Mouse (Mus musculus) layer of hippocampus, adult 9-11 months (tissue): Measurements from ENCODE around the gene Smarcc1.
A peak's percentile ranks its signal among the peaks of the same experiment; 100 is the strongest.
"Not testable (repeated sequence)": the region's sequence is repeated elsewhere in the genome, so short reads cannot be mapped to it uniquely, and the experiment has no call there.

Source experiments
- DNase-seq: peaks from one replicate; pipeline ENCODE4 v3.0.0; 2022

Gene Smarcc1

DNA sequence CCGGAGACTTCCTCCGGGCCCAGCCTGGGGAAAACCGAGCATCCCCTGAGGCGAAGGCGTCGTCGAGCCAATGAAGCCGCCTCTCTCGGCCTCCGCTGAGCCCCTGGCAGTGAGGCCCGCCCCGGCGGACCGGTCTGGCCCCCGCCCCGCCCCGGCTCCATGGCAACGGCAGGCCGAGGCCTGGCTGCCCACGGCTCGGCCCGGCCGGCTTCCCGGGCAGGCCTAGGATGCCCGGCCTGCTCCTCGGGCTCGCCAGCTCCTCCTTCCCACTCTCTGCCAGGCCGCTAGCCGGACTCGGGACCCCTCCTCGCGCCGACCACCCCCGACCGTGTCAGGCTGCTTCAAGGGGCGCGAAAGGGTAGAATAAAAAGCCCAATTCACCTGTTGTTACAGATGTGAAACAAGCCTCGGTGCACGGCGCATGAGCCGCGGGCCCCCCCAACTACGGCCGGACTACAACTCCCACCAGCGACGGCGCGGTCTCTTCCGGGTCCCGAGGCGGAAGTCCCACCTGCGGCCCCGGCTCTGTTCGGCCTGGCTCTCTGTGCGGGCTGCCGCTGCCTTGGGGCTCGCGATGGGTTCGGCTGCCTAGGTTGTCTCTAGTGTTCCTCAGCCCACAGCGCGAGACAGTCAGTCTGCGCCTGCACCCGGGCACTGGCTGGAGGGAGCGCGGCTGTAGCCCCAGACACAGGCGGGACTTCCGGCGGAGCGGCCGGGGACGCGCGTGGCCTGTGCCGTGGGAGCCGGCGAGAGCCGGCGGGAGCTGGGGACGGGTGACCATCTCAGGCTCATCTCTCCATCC lies at the start of gene Smarcc1:
Gene Smarcc1 (plus strand): TSS at position 732 of the 802 bp plus-strand sequence.
- peak; percentile 88 for DNase-seq

DNA sequence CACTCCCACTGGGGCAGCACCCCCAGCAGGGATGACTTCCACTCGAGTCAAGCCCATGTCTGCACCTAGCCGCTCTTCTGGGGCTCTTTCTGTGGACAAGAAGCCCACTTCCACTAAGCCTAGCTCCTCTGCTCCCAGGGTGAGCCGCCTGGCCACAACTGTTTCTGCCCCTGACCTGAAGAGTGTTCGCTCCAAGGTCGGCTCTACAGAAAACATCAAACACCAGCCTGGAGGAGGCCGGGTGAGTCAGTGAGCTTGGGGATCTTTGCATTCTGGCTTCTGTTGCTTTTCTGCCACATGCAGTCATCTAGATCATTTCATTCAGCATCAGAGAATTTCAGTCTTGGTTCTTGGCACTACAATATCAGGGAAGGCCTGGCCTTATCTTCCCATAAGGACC lies 48.8 kb upstream of the Smarcc1 start:
- no peak for DNase-seq

DNA sequence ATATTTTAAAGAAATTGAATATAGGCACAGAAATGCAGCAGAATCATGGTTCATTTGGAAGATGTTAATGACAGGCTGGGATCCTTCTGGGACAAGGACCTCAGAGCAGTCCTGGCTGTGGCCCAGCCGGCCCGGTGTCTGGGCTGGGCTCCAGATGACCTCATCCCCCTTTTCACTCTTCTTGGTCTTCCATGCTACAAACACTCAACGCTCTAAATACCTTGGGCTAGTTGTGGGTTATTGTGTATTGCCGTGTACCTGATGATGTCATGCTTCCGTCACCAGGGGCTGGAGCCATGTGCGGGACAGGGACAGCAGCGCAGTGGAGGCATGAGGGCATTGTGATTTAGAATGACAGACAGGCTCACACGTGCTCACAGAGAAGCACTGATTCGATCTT lies 47.1 kb upstream of the Smarcc1 start:
- DNase-seq, result no peak

DNA sequence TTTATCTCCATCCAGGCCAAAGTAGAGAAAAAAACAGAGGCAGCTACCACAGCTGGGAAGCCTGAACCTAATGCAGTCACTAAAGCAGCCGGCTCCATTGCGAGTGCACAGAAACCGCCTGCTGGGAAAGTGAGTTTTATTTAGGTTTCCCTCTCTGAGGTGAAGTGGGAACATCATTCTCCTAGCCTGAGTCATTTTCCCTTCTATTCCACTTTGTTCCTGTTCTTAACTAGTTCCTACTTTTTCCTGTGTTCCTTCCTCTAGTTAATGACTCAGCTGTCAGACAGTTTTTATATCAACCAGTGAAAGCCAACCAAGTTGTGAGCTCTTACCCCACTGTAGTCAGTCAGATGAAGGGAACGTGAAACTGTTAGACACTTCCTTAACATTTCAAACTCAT lies 46.5 kb upstream of the Smarcc1 start:
- DNase-seq, result no peak

DNA sequence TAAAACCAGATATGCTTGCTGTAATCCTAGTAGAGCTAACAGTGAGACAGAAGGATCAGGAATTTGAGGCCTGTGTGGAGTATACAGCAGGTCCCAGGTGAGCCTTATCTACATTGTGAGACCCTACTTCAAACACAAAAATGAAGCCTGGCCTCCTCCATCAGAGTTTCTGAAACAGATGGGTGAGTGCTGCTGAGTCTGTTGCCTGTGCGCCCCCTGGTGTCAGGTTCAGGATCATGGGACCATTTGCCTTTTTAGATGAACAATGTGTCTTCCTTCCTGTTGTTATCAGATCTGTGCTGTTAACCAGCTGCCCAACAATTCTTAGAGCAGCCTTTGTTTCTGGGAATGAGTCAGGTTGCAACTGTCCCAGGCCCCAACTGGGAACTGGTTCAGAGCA lies 45.7 kb upstream of the Smarcc1 start:
- DNase-seq, result peak; percentile 86

DNA sequence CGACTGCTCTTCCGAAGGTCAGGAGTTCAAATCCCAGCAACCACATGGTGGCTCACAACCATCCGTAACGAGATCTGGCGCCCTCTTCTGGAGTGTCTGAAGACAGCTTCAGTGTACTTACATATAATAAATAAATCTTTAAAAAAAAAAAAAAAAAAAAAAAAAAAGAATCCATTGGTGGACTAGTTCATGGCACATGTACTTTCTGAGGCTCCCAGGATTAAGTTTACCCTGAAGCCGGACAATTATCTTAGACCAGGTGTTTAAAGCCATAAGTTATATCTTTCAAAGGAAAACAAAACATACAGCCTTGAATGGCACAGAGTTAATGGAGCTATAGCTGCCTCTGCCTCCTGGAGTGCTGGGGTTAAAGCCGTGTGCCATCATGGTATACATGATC lies 41.0 kb upstream of the Smarcc1 start:
- DNase-seq, result not testable (repeated sequence)

DNA sequence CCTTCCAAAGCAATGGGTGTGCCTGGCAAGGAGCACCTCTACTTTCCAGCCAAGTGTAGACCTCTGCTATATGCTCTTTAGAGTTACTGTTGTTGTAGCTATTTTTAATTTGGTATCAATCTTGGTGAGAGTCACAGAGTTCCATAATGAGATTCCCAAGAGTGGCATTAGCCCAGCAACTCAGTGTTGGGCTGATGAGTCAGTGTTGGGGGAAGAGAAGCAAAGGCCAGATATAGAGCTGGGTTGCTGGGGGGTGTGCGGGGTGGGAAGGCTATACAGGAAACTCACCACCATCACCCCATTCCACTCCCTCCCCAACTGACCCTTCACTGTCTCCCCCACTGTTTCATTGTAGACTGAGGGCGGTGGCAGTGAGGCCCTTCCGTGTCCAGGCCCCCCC lies 36.4 kb upstream of the Smarcc1 start:
- DNase-seq, result no peak

DNA sequence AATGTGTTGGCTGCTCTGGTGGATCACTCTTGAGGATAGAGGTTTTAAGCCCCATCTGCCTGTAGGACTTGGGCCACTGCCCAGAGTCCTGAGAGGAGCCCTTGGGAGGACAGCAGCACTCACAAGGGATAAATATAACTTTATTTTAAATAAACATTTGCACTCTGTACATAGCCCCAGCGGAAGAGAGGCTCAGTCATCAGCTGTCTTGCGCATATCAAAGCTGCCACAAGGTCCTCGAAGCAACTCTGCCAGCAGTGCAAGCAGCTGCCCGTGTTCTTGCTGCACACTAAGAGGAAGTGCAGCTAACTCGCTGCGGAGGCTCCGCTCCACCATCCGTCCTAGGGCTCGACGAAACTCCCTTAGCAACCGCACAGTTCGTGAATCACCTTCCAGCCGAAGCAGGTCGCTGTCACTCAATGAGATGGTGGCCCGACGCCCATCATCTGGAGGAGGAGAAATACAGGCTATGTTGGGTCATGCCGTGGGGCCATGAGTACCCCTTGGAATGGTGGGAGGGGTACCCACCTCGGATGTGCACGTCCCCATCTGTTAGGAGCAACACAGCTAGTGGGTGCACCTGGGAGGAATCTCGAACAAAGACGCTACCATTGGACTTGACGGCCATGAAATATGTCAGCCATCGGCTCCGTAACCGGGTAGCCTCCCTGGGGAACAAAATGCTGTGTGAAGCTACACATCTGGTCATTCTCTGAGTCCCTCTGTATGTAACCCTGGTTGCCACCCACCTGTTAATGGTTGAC lies 33.1 kb upstream of the Smarcc1 start:
- DNase-seq, result peak; percentile 42

DNA sequence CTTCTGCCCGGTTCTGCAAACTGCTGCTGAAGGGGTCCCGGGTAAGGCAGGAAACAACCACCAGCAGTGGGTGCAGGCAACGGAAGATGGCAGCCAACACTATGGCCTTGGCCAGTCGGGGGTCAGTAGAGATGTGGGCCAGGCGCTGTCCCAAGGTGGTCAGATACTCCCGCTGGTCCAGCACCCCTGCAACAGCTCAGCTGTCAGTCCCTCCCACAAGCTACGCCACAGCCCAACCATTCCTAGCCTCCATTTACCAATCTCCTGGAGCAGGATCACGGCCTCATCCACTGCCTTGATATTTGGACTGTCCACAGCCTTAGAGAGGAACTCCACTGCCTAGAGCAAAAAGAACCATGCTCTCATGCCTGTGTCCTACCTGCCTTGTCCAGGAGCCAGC lies 31.8 kb upstream of the Smarcc1 start:
- no peak for DNase-seq

DNA sequence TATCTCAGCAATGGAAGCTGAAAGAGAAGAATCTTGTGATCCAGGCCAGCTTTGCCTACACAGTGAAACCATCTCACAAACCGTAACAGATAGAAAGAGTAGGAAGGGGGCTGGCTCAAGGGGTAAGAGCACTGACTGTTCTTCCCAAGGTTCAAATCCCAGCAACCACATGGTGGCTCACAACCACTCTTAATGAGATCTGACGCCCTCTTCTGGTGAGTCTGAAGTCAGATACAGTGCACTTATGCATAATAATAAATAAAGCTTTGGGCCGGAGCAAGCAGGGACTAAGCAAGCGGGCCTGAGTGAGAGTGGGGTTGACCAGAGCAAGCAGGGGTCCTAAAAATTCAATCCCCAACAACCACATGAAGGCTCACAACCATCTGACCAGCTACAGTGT lies 24.2 kb upstream of the Smarcc1 start:
- DNase-seq, result no peak

DNA sequence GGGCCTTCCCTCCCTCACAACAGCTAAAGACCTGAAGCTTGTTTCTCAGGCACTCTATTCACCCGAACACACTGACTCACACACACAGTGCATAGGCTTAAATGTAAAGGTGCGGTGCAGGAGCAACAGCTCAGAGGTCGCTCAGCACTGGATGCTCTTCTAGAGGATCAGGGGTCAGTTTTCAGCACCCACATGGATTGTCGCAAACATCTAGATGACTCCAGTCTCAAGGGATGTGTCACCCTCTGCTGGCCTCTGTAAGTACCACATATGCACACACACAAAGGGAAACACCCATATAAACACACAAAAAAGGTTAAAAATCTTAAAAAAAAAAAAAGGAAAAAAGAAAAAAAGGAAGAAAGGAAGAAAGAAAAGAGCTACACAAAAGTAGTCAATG lies 22.7 kb upstream of the Smarcc1 start:
- DNase-seq, result no peak

DNA sequence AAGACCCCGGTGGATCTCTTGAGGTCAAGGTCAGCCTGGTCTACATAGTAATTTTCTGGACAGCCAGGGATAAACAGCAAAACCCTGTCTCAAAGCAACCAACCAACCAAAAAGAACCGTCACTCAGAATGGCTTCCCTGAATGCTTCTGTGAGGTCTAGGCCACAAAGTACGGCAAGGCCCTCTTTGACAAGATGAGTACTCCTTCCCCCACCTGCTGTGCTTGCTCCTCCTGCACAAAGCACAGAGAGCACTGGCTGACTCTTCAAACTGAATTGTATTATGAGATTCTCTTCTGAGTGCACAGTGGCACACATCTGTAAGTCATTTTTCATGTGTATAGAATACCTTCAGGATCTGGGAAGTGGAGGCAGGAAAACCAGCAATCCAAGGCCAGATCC lies 19.7 kb upstream of the Smarcc1 start:
- DNase-seq, result no peak

DNA sequence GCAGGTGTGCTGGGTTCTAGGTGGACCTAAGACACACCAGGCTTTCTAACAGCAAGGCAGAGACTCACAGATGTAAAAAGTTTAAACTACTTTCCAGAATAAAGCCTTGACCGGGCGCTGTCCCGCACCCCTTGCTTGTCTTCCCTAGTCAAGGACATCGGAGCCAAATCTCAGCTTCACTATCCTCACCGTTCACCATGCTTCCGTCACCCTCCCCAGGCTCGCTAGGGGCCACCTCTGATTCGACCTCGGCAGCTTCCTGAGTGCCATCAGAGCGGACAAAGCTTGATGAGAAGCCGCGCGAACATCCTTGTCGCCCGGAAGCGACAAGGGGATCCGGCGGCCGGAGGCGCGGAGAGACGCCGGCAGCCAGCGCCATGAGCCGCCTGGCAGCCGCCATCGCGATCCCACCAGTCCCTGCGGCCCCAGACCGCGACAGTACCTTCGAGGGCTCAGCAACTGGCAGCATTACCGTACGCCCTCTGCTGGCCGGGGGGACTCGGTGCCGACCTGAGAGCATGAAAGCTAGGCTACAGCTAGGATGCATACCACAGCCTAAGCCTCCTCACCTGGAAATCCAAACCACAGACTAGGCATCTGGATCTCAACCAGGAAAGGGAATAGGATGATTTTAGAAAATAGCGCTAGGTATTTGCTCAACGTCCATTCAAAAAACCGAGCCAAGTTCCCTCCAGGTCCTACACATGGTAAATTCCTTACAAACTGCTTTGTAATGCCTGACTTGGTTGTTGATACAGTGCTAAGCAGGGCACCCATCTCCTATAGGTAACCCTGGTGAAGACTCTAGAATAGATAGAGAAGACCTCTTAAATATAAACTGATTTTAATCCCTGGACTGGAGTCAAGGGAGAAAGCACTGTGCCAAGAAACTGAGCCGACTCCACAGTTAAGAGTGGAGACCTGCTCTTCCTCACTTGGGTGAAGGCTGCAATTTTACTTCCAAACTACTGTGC lies 16.6 kb upstream of the Smarcc1 start:
- DNase-seq, result peak; percentile 91

DNA sequence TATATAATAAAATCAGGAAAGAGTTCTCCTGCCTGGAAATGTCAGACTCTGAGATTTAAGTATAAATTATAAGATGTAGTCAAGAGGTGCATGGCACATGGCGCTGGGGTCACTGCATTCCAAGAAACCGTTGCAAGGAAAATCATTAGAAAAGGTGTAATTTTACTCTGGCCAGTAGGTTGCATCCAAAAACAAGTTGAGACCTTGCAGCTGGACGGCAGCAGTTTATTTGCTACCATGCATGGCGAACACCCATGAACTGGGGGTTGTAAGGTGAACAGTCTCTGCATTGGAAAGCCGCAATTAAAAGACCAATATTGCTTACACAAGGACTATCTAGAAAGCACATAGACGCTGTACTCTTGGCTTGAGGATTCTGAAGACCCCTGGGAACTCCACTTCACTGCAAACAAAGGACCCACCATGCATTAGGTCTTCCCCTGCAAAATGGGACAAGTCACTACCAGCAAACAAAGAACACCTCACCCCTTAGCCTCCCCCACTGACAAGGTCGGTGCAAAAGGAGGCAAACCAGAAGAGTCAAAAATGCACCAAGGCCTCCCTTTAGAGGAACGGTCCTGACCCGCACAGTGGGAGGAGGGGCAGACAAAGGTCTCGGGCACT lies 1.0 kb upstream of the Smarcc1 start:
- DNase-seq, result no peak

DNA sequence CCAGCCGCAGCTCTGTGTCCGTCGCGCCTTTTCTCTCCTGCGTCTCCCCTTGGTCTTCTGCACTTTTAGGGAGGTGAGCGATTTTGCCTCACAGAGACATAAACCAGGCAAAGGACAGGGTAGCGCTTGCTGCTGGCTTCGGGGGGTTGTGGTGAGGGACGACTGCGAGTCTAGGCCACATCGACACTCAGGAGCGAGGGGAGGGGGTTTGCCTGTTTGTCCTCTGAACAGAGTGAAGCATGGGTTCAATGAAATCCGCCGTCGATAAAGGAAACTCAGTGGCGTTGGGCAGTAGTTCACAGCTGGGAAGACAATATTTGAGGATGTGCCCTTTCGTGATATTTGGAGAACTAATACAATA lies 251 bp downstream of the Smarcc1 start, which contains the start of gene Dhx30:
Gene Dhx30 (minus strand): TSS at position 52 of the 361 bp plus-strand sequence.
- no peak for DNase-seq

DNA sequence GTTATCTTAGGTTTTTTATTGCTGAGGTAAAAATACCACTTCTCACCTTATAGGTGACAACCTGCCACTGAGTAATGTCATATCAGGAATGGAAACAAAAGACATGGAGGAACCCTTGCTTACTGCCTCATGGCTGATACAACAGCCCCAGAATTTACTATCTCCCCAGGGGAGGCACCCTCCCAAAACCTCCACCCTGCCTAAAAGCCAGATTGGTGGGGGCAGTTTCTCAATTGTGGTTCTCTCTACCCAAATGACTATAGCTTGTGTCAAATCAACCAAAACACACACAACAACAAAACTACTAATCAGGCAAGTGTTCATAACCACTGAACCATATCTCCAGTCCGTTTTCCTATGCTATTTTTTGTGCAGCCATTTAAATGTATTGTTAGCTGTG lies 741 bp downstream of the Smarcc1 start:
- DNase-seq, result no peak

DNA sequence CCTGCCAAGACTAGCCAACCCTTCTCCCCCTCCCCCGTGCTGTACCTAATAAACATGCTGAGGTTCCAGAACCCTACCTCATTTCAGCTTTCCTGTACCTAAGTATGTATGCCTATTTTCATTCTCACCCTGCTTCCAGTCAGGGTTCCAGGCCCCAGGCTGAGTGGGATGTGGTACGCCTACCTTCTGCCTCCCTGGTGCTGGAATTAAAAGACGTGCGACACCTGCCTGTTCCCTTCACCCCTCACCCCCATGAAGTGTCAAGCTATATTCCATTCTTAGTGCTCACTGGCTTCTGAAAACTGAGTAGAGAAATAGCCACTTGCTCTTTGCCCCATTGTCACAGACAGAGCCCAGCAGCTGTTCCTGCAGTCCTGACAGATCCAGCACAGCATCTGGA lies 3.9 kb downstream of the Smarcc1 start:
- DNase-seq, result no peak

DNA sequence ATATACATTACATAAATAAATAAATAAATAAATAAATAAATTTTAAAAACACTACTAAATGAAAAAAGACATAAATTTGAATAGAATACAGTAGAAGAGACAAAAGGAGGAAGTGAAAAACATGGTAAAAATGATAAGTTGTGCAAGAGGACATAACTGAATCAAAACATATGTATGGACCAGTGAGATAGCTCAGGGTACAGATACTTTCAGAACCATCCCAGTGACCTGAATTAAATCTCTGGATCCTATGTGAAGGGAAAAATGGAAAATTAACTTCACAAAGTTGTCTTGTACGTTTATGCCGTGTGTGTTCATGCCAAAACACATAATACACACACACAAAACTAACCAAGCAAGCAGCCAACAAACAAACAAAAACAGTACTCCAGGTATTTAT lies 5.8 kb downstream of the Smarcc1 start:
- DNase-seq, result no peak

DNA sequence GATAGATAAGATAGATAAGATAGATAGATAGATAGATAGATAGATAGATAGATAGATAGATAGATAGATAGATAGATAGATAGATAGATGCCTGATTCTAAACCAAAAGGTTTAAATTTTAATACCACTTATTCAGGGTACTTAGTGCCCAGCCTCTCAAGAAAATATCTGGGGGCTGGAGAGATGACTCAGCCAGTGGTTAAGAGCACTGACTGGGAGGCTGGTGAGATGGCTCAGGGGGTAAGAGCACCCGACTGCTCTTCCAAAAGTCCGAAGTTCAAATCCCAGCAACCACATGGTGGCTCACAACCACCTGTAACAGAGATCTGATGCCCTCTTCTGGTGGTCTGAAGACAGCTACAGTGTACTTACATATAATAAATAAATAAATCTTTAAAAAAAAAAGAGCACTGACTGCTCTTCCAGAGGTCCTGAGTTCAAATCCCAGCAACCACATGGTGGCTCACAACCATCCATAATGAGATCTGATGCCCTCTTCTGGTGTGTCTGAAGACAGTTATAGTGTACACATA lies 6.6 kb downstream of the Smarcc1 start:
- DNase-seq, result not testable (repeated sequence)

DNA sequence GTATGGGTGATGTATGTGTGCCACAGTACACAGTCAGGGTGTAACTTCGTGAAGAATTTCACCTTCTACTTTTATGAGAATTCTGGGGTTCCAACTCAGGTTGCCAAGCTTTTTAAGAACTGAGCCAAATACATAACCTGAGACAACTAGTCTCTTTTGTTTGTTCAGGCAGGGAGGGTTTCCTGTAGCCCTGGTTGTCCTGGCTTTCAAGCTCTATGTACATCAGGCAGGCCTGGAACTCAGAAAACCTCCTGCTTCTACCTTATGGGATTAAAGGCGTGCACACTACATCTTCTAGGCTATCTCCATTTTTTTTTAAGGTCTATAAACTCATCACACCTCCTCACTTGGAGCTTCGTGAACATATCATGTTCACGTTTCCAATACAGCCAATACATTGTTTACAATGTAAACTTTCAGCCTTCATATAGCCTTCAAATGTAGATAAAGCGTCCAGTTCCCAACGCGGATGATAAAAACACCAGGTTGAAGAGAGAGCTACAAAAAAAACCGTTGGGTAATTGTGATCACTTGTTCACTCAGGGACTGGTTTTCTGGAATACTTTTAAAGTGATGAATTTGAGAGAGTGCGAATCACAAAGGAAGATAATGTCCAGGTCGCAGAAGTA lies 13.5 kb downstream of the Smarcc1 start:
- DNase-seq, result no peak

DNA sequence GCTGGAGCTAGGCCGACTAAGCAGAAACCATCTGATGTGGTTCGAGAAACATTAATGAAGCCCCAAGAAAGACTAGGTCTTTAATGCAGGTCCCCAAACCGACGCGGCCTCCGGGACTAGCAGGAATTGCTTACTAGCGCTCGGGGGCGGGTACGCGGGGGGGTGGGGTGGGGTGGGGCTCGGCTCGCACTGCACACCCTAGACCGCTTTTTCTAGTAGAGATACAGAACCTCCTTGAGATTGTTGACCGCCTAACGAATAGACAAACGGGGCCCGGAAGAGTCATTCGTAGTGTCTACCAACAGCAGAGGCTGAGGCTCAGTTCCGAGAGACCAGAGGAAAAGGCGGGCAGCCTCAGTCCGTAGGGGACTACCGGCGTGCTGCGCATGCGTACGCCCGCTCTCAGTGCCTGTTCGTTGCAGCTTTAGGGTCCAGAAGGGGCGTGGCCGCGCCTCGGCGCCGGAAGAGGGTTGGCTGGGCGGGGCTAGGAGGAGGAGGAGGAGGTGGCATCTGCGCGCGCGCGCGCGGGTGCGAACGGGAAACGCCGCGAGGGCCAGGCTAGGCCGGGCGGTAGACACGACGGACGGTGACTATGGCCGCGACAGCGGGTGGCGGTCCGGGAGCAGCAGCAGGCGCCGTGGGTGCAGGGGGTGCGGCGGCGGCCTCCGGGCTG lies 14.2 kb downstream of the Smarcc1 start:
- DNase-seq, result peak; percentile 99
